Mouse (Mus musculus): ENCODE measurements around the gene Lactb. TPM values are rescaled to one million over a fixed set of nuclear protein-coding genes. Genes with fewer than 3 reads are reported as not detected.
A peak's percentile ranks its signal among the peaks of the same experiment; 100 is the strongest.

The Lactb gene
- 10 to 100 TPM; 18.1 to 18.7 TPM for total RNA-seq (2021)
- long read RNA-seq, experiment 1, transcript Lactb-201 (6 exons, 2,031 nt) = major isoform, 24 of 27 reads
- long read RNA-seq, experiment 1, partial matches to known transcripts = 2 of 27 reads
- long read RNA-seq, experiment 1, other reads (novel, unspliced or antisense) = 0 of 27 reads
- long read RNA-seq, experiment 2, transcript Lactb-201 (6 exons, 2,031 nt) = major isoform, 22 of 23 reads
- long read RNA-seq, experiment 2, partial matches to known transcripts = 0 of 23 reads
- long read RNA-seq, experiment 2, other reads (novel, unspliced or antisense) = 1 of 23 reads

- intact Hi-C loops (cut with DNase I) = loop anchor here (2.0 to 10.0 kb wide), 2 partner anchors 28 to 470 kb away; partner anchors contain the start of gene Rps27l
- peak; percentile 95 for DNase-seq (ENCODE audit: low spot score in 2 of 2)
These were observed at the start of gene Lactb for GRCm38 (mm10) chr9:66975239-66975645. Lactb (minus strand) TSS chr9:66975484.

- intact Hi-C loops (cut with DNase I) = no loop called here
- DNase-seq (ENCODE audit: low spot score in 2 of 2) = no peak
These were observed 48.1 kb upstream of the Lactb start for GRCm38 (mm10) chr9:67023371-67023770.

GRCm38 (mm10) chr9:67020063-67020462 is 44.8 kb upstream of the Lactb start:
- intact Hi-C loops (cut with DNase I) = no loop called here

GRCm38 (mm10) chr9:67013501-67013900 is 38.2 kb upstream of the Lactb start:
- DNase-seq (ENCODE audit: low spot score in 2 of 2) = no peak
- intact Hi-C loops (cut with DNase I) = no loop called here

More at GRCm38 (mm10) chr9:67020063-67020462, 44.8 kb upstream of the Lactb start:
- no peak for DNase-seq (ENCODE audit: low spot score in 2 of 2)

GRCm38 (mm10) chr9:67012470-67012869 is 37.2 kb upstream of the Lactb start:
- no peak for DNase-seq (ENCODE audit: low spot score in 2 of 2)
- intact Hi-C loops (cut with DNase I) = no loop called here

- no peak for DNase-seq (ENCODE audit: low spot score in 2 of 2)
- intact Hi-C loops (cut with DNase I) = no loop called here
These were observed 36.2 kb upstream of the Lactb start for GRCm38 (mm10) chr9:67011483-67011882.

- no peak for DNase-seq (ENCODE audit: low spot score in 2 of 2)
- intact Hi-C loops (cut with DNase I) = no loop called here
These were observed 33.5 kb upstream of the Lactb start for GRCm38 (mm10) chr9:67008781-67009180.

- intact Hi-C loops (cut with DNase I) = no loop called here
- DNase-seq (ENCODE audit: low spot score in 2 of 2) = no peak
These were observed 31.1 kb upstream of the Lactb start for GRCm38 (mm10) chr9:67006376-67006775.

GRCm38 (mm10) chr9:67005161-67005742 is 30.0 kb upstream of the Lactb start:
- intact Hi-C loops (cut with DNase I) = no loop called here
- no peak for DNase-seq (ENCODE audit: low spot score in 2 of 2)

GRCm38 (mm10) chr9:67003656-67004055 is 28.4 kb upstream of the Lactb start:
- intact Hi-C loops (cut with DNase I) = loop anchor here (5.0 kb wide), 1 partner anchor 209 kb away; no protein-coding TSS in a partner anchor
- no peak for DNase-seq (ENCODE audit: low spot score in 2 of 2)

- intact Hi-C loops (cut with DNase I) = loop anchor here (5.0 kb wide), 1 partner anchor 209 kb away; no protein-coding TSS in a partner anchor
- no peak for DNase-seq (ENCODE audit: low spot score in 2 of 2)
These were observed 27.9 kb upstream of the Lactb start for GRCm38 (mm10) chr9:67003156-67003555.

- DNase-seq (ENCODE audit: low spot score in 2 of 2) = no peak
- intact Hi-C loops (cut with DNase I) = loop anchor here (1.0 to 5.0 kb wide), 2 partner anchors 42 to 211 kb away; no protein-coding TSS in a partner anchor
These were observed 26.2 kb upstream of the Lactb start for GRCm38 (mm10) chr9:67001506-67001905.

GRCm38 (mm10) chr9:67001050-67001449 is 25.8 kb upstream of the Lactb start:
- DNase-seq (ENCODE audit: low spot score in 2 of 2) = peak; percentile 72 to 75
- intact Hi-C loops (cut with DNase I) = loop anchor here (1.0 to 5.0 kb wide), 2 partner anchors 42 to 211 kb away; no protein-coding TSS in a partner anchor

- intact Hi-C loops (cut with DNase I) = loop anchor here (5.0 kb wide), 1 partner anchor 213 kb away; no protein-coding TSS in a partner anchor
- no peak for DNase-seq (ENCODE audit: low spot score in 2 of 2)
These were observed 24.4 kb upstream of the Lactb start for GRCm38 (mm10) chr9:66999698-67000097.

- intact Hi-C loops (cut with DNase I) = no loop called here
These were observed 16.6 kb upstream of the Lactb start for GRCm38 (mm10) chr9:66991750-66992410.

GRCm38 (mm10) chr9:66991021-66991749 is 15.9 kb upstream of the Lactb start:
- DNase-seq (ENCODE audit: low spot score in 2 of 2) = peak in 1 of 2 experiments; percentile 44

More at GRCm38 (mm10) chr9:66991750-66992410, 16.6 kb upstream of the Lactb start:
- no peak for DNase-seq (ENCODE audit: low spot score in 2 of 2)

GRCm38 (mm10) chr9:66990046-66990445 is 14.8 kb upstream of the Lactb start:
- no peak for DNase-seq (ENCODE audit: low spot score in 2 of 2)
- intact Hi-C loops (cut with DNase I) = no loop called here

More at GRCm38 (mm10) chr9:66991021-66991749, 15.9 kb upstream of the Lactb start:
- intact Hi-C loops (cut with DNase I) = no loop called here

- DNase-seq (ENCODE audit: low spot score in 2 of 2) = no peak
- intact Hi-C loops (cut with DNase I) = no loop called here
These were observed 14.3 kb upstream of the Lactb start for GRCm38 (mm10) chr9:66989581-66989980.

GRCm38 (mm10) chr9:66988888-66989414 is 13.7 kb upstream of the Lactb start:
- intact Hi-C loops (cut with DNase I) = no loop called here
- peak in 1 of 2 experiments; percentile 52 for DNase-seq (ENCODE audit: low spot score in 2 of 2)

Data from left cerebral cortex, postnatal 14 days (tissue).